Comparison of ENCODE assay signal across 8 mouse cellular contexts in genomic region chr14:20673735-20674063, GRCm38 (mm10). TPM values are rescaled to one million over a fixed set of nuclear protein-coding genes. Genes with fewer than 3 reads are reported as not detected.
DNase-seq lines count a peak whose midpoint lies in the region; ATAC-seq lines count a peak whose summit lies in the region.

No protein-coding gene starts in this region.

- H3K4me2 ChIP-seq in heart, embryonic 13.5 days = peak overlapping the region; percentile 77
- H3K4me2 ChIP-seq in hindbrain, embryonic 12.5 days (replicated peaks) = peak overlapping the region; percentile 86
- peak overlapping the region; percentile 71 for H3K4me2 ChIP-seq in limb, embryonic 13.5 days (replicated peaks)

- H3K4me3 ChIP-seq in heart, embryonic 13.5 days = peak overlapping the region; percentile 74
- H3K4me3 ChIP-seq in hindbrain, embryonic 12.5 days = peak overlapping the region; percentile 73
- H3K4me3 ChIP-seq in limb, embryonic 13.5 days = peak overlapping the region; percentile 82

- H3K27me3 ChIP-seq in heart, embryonic 13.5 days (replicated peaks) = 0 out of 2 replicates have a peak, but pooled peaks cover 3% of the 10 kb centered on the region
- H3K27me3 ChIP-seq in hindbrain, embryonic 12.5 days = 0 out of 2 replicates have a peak, but pooled peaks cover 8% of the 10 kb centered on the region
- H3K27me3 ChIP-seq in limb, embryonic 13.5 days = peaks cover 7% of the 10 kb centered on the region; the same call in 1 of the 2 replicates

- DNase-seq in heart, postnatal 10 days = no peak
- DNase-seq in neural tube, embryonic 10.5 days (ENCODE audit: extremely low spot score, low spot score) = peak; percentile 42
- no peak for DNase-seq in testis, postnatal 10 days (ENCODE audit: low spot score)

- H3K9ac ChIP-seq in heart, embryonic 13.5 days = peak overlapping the region; percentile 75
- 0 out of 2 replicates have a peak overlapping the region, but pooled peaks have one; percentile 23 for H3K9ac ChIP-seq in hindbrain, embryonic 12.5 days
- peak overlapping the region; percentile 57 for H3K9ac ChIP-seq in limb, embryonic 13.5 days

- peak overlapping the region; percentile 98 for H3K27ac ChIP-seq in heart, embryonic 13.5 days (replicated peaks)
- peak overlapping the region; percentile 74 for H3K27ac ChIP-seq in hindbrain, embryonic 12.5 days
- H3K27ac ChIP-seq in limb, embryonic 13.5 days = peak overlapping the region; percentile 96

- H3K4me1 ChIP-seq in heart, embryonic 13.5 days = peaks cover 23% of the 10 kb centered on the region
- peaks cover 13% of the 10 kb centered on the region for H3K4me1 ChIP-seq in hindbrain, embryonic 12.5 days
- H3K4me1 ChIP-seq in limb, embryonic 13.5 days = peaks cover 16% of the 10 kb centered on the region

- intact Hi-C loops in heart, postnatal 10 days (cut with DNase I) = no loop called here

- H3K9me3 ChIP-seq in heart, embryonic 13.5 days = no peaks in the 10 kb centered on the region
- H3K9me3 ChIP-seq in hindbrain, embryonic 12.5 days (replicated peaks) = no peaks in the 10 kb centered on the region
- H3K9me3 ChIP-seq in limb, embryonic 13.5 days = no peaks in the 10 kb centered on the region

- H3K36me3 ChIP-seq in heart, embryonic 13.5 days = peaks cover 31% of the 10 kb centered on the region
- H3K36me3 ChIP-seq in hindbrain, embryonic 12.5 days = peaks cover 27% of the 10 kb centered on the region
- H3K36me3 ChIP-seq in limb, embryonic 13.5 days = peaks cover 31% of the 10 kb centered on the region

- ATAC-seq in heart, embryonic 13.5 days (ENCODE audit: extremely low read depth, insufficient number of reproducible peaks, low FRiP score, low TSS enrichment) = no peak
- ATAC-seq in CD4-positive, CD25-positive, alpha-beta regulatory T cell, adult 4 months = peak; percentile 50
- ATAC-seq in common myeloid progenitor, adult 5-6 weeks (replicated peaks; ENCODE audit: low read depth, poor library complexity, severe bottlenecking) = peak; percentile 36
- peak; percentile 82 for ATAC-seq in hindbrain, embryonic 12.5 days (ENCODE audit: low FRiP score)
- peak; percentile 45 for ATAC-seq in limb, embryonic 13.5 days (ENCODE audit: low FRiP score, low read depth)

- 9% methylated on average over 13 of the region's 13 CpGs for WGBS in heart, embryonic 13.5 days
- 12% methylated on average over 13 of the region's 13 CpGs for WGBS in hindbrain, embryonic 12.5 days
- WGBS in limb, embryonic 13.5 days = 13% methylated on average over 13 of the region's 13 CpGs

RNA-seq across cellular contexts. Expression of gene Sec24c, which starts 0.4 kb away (rescaled TPM):
- 68.8 and 69.5 TPM in 2 replicates for polyA plus RNA-seq in heart, embryonic 13.5 days (2015; fragmentation: Nextera tagmentation; extraction: Ambion mirVana)
- total RNA-seq in heart, postnatal 10 days (2021) = 100 to 1,000 TPM; 103 to 105 TPM
- polyA plus RNA-seq in CD4-positive, CD25-positive, alpha-beta regulatory T cell, adult 4 months (2017; shearing (Covaris generic)) = 100 to 1,000 TPM; 120 to 181 TPM
- total RNA-seq in common myeloid progenitor, adult 5-6 weeks (2017) = 75.4 and 87.3 TPM in 2 replicates
- 102 and 109 TPM in 2 replicates for polyA plus RNA-seq in hindbrain, embryonic 12.5 days (2016; fragmentation: Nextera tagmentation; extraction: Ambion mirVana)
- polyA plus RNA-seq in limb, embryonic 13.5 days (2015; fragmentation: Nextera tagmentation; extraction: Ambion mirVana) = 85.0 and 90.7 TPM in 2 replicates

RNA-seq across cellular contexts. Expression of gene Synpo2l, which starts 5.5 kb away (rescaled TPM):
- polyA plus RNA-seq in heart, embryonic 13.5 days (2015; fragmentation: Nextera tagmentation; extraction: Ambion mirVana) = 131 and 134 TPM in 2 replicates
- total RNA-seq in heart, postnatal 10 days (2021) = 100 to 1,000 TPM; 164 to 213 TPM
- not detected for polyA plus RNA-seq in CD4-positive, CD25-positive, alpha-beta regulatory T cell, adult 4 months (2017; shearing (Covaris generic))
- total RNA-seq in common myeloid progenitor, adult 5-6 weeks (2017) = 0.23 TPM in 1 of 2 replicates, not detected in the other
- 0.85 and 5.3 TPM in 2 replicates for polyA plus RNA-seq in hindbrain, embryonic 12.5 days (2016; fragmentation: Nextera tagmentation; extraction: Ambion mirVana)
- 19.6 and 20.8 TPM in 2 replicates for polyA plus RNA-seq in limb, embryonic 13.5 days (2015; fragmentation: Nextera tagmentation; extraction: Ambion mirVana)

RNA-seq across cellular contexts. Expression of gene Myoz1, which starts 17.4 kb away (rescaled TPM):
- 14.3 and 19.2 TPM in 2 replicates for polyA plus RNA-seq in heart, embryonic 13.5 days (2015; fragmentation: Nextera tagmentation; extraction: Ambion mirVana)
- 1 to 10 TPM; 1.1 to 2.1 TPM for total RNA-seq in heart, postnatal 10 days (2021)
- not detected for polyA plus RNA-seq in CD4-positive, CD25-positive, alpha-beta regulatory T cell, adult 4 months (2017; shearing (Covaris generic))
- not detected in 2 replicates for total RNA-seq in common myeloid progenitor, adult 5-6 weeks (2017)
- polyA plus RNA-seq in hindbrain, embryonic 12.5 days (2016; fragmentation: Nextera tagmentation; extraction: Ambion mirVana) = 0.19 and 0.30 TPM in 2 replicates
- 2.4 and 2.8 TPM in 2 replicates for polyA plus RNA-seq in limb, embryonic 13.5 days (2015; fragmentation: Nextera tagmentation; extraction: Ambion mirVana)

RNA-seq across cellular contexts. Expression of gene Fut11, which starts 21.1 kb away (rescaled TPM):
- polyA plus RNA-seq in heart, embryonic 13.5 days (2015; fragmentation: Nextera tagmentation; extraction: Ambion mirVana) = 15.3 and 17.4 TPM in 2 replicates
- 10 to 100 TPM; 11.1 to 11.6 TPM for total RNA-seq in heart, postnatal 10 days (2021)
- 1 to 10 TPM; 5.6 to 7.7 TPM for polyA plus RNA-seq in CD4-positive, CD25-positive, alpha-beta regulatory T cell, adult 4 months (2017; shearing (Covaris generic))
- total RNA-seq in common myeloid progenitor, adult 5-6 weeks (2017) = 6.2 and 9.5 TPM in 2 replicates
- 32.0 and 33.4 TPM in 2 replicates for polyA plus RNA-seq in hindbrain, embryonic 12.5 days (2016; fragmentation: Nextera tagmentation; extraction: Ambion mirVana)
- 27.4 and 28.5 TPM in 2 replicates for polyA plus RNA-seq in limb, embryonic 13.5 days (2015; fragmentation: Nextera tagmentation; extraction: Ambion mirVana)

RNA-seq across cellular contexts. Expression of gene Chchd1, which starts 29.1 kb away (rescaled TPM):
- 199 and 200 TPM in 2 replicates for polyA plus RNA-seq in heart, embryonic 13.5 days (2015; fragmentation: Nextera tagmentation; extraction: Ambion mirVana)
- total RNA-seq in heart, postnatal 10 days (2021) = 10 to 100 TPM; 83.7 to 91.9 TPM
- polyA plus RNA-seq in CD4-positive, CD25-positive, alpha-beta regulatory T cell, adult 4 months (2017; shearing (Covaris generic)) = 100 to 1,000 TPM; 120 to 143 TPM
- 100 and 114 TPM in 2 replicates for total RNA-seq in common myeloid progenitor, adult 5-6 weeks (2017)
- polyA plus RNA-seq in hindbrain, embryonic 12.5 days (2016; fragmentation: Nextera tagmentation; extraction: Ambion mirVana) = 213 and 215 TPM in 2 replicates
- polyA plus RNA-seq in limb, embryonic 13.5 days (2015; fragmentation: Nextera tagmentation; extraction: Ambion mirVana) = 194 and 196 TPM in 2 replicates

Comparison
In these comparisons a context has a peak if more than half of its experiments do, and no peak if none do; other contexts are left out.
1. H3K9ac ChIP-seq: peak in every context shown above with its lines; median percentile 75 in heart, embryonic 13.5 days; 57 in limb, embryonic 13.5 days; 23 in hindbrain, embryonic 12.5 days.